Mouse (Mus musculus) frontal cortex, adult (tissue): ENCODE measurements around the gene Tagap.
"Not testable (repeated sequence)": the region's sequence is repeated elsewhere in the genome, so short reads cannot be mapped to it uniquely, and the experiment has no call there.

Experiments used
- ATAC-seq: cut with Nextera tagmentation; 2 replicates; pipeline ENCODE4 v1.9.2; 2017; ENCODE audit warnings: mild to moderate bottlenecking, moderate library complexity, mixed read lengths; ENCODE audit not compliant: low TSS enrichment

Tagap gene

DNA sequence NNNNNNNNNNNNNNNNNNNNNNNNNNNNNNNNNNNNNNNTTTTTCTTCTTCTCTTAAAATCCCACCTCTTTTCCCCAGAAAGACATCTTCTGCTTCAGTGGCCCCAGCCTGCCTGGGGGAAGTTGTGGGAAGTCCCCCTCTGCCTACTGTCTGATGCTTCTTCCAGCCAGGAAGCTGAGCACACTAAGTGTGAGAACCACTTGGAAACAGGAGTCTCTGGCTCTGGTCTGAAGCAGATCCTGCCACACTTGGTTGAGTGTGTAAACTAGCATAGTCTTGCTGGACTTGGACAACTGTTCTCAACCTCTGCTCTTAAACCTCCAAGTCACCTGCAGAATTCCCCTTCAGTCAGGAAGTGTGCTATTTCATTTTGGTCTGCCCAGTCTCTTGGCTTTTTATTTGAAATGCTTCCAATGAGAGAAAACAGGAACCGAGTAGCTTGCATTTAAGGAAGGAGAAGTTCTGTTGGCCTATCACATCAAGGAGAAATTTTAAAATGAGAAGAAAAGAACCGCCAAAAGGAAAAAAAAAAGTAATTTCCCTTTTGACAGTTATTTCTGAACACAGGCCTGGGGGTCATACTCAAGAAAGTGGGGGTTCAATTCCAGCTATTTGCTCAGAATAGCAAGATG lies 11.1 kb upstream of the Tagap start:
- ATAC-seq = no peak

DNA sequence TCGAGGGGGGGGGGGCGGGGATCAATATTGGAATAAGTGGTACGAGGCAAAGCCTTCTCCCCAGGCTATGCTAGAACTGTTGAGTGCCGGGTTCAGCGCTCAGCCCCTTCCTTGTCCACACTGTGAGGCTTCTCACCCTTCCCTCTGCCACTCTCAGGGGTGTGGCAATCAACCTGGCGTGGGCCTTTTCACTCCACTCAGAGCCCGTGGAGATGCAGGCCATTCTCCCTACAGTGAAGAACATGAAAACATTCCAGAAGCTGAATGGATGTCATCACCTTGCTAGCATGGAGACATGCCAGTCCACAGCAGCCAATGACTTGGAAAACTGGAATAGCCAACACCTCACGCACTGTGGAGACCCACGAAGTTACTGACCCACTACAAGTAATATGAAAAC lies 10.0 kb upstream of the Tagap start:
- ATAC-seq = no peak

DNA sequence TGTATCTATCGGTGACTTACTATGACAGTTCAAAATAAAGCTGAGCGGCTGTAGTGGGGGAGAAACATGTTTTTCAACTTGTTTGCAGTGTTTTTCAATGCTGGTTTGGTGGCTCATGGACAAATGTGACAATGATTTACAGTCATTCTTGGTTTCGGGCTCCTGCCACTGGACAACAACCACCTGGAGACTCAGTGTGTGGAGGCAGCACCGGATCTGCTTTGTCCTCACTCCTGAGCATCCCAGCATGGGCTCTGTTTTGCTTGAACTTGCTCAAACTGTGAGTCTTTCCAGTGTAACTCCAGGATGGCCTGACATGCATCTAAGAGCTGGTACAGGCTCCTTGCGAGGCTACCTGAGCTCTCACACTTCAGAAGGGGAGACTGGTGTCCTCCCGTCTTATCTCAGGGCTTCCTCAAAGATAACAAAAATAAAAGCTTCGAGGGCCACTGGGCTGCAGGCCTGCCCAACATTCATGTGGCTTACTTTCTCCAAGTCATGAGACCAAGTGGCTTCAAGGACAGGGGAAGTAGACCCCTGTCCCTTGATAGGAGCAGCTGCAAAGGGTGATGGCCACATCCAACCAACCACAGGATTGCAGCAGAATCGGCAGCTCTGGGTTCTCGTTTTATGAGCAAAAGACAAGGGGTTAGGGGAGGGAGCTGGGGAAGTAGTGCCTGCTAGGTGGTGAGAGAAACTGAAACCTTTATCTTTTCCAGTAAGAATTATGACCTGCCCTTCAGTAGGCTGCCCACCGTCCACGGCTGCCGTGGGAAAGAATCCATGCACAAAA lies 8.8 kb upstream of the Tagap start:
- ATAC-seq = no peak

DNA sequence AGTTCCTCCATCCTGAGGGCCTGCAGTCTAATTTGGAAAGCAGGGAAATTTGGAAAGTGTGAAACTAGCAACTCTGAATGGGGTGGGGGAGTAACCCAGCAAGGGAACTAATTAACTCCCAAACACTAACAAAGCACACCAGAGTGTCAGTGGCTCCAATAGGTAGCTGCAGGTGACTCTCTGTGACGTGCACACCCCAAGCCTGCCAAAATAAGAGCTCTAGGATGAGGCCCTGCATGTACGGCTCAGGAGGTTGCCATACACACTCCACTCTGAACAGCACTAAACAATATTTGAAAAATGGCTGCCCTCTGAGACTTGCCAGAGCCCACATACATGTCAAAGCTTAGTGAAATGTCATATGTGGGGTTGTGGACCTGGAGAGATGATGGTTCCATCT lies 7.4 kb upstream of the Tagap start:
- no peak for ATAC-seq

DNA sequence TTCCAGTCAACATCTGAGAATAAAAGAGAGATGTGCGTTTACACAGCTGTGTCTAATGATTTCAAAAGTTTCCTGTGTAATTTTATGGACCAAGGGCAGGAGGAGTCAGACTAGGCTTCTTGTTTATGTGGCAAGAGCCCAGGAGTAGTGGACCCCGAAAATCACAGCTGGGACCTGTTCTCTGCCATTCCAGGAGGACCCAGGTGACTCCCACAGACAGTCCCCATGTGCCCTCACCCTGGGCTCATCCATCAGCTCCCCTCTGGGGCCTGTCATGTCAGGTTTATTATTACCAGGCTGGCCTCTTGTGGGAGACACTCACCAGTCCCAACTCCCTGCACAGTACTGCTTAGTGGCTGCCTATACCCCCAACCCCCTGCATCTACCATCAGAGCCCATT lies 6.6 kb upstream of the Tagap start:
- no peak for ATAC-seq

DNA sequence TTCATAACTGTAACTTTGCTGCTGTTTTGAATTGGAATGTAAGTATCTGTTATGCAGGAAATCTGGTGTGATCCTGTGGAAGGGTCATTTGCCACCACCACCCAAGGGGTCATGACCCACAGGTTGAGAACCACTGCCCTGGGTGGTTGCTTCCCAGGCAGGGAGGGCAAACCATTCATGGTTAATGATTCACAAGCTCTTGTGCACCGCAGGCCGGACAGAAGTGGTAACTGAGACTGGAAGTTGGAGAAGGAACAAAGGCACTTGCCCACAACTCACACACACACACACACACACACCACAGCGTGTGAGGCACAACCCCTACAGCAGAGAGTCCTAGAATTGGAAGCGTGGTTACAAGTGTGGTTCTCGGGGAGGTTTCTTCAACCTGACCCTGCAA lies 3.2 kb upstream of the Tagap start:
- no peak for ATAC-seq

DNA sequence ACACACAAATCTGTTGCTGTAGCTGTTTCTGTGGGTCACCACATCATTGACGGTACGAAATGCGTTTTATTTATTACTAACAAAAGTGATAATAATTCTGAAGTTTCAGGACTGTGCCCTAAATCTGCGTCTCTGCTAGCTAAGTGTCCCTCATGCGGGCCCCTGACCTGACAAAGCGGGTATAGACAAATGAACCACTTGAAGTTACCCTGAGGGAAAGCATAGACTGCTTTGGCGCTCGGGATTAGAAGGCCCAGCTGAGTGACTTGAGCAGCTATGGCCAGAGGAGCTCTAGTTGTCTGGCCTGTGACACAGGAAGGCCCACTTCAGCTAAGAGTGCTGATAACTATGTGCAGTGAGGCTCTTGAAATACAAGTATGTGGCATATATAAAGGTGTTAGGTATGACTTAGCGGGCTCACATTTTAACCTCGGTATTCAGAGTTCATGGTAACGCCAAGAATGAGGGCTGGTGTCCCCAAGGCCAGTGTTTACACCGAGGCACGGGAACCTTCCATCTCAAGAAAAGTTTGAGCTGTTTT lies 1.5 kb upstream of the Tagap start:
- no peak for ATAC-seq

DNA sequence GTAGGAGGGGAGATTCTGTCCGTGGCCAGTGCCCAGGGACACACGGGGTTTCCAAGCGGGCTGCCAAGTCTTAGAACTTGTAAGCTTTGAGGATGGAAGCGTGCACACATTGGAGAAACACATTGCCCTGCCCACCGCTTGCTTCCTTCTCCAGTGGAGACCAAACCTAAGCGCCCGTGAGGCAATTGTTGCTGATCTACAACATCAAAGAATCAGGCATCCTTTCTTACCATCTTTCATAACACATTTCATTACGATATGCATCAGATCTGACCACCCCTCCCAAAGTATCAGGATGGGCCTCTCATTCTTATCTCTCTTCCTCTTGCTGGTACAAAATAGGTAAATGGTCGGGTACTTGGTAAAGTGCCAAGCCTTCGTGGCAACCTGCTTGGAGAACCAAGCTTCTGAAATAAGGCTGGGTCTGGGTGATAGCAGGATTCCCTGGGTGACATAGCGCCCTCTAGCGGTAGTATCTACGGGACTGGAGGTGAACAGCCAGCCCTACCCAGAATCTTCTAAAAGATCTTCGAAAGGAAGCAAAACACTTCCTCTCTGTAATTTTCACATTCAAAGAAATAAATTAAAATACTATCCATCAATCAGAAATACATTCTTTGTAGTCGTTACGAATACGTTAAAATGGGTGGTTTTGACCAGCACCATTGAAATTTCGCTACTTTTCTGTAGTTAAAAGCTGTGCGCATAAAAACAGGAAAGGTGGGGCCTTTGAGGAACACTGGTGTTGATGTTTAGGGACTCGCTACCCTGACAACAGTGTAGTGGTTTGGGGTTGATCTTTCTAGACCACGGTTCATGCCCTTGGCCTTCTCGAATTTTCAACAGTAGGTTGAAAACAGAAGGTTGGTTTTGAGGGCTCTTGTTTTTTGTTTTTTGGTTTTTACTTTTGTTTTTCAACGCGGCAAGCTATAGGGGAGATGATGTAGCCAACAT lies 2.1 kb downstream of the Tagap start:
- ATAC-seq = peak; percentile 57; the same call in 1 of the 2 replicates

DNA sequence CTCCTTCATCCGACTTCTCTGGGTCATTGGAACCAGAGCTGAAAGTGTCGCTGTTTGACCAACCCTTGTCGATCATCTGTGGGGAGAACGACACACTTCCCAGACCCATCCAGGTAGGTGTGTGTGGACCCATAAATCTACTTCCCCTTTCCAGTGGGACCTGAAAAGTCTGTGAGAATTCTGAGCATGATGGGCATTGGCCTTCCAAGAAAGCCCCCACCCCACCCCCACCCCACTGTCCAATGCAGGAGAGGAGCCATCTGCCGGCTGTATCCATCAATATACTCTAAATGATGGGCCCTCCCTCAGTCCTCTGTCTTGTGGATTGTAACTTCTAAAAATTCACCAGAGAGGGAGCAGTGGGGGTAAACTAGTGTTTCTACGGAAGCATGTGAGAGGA lies 2.9 kb downstream of the Tagap start:
- no peak for ATAC-seq

DNA sequence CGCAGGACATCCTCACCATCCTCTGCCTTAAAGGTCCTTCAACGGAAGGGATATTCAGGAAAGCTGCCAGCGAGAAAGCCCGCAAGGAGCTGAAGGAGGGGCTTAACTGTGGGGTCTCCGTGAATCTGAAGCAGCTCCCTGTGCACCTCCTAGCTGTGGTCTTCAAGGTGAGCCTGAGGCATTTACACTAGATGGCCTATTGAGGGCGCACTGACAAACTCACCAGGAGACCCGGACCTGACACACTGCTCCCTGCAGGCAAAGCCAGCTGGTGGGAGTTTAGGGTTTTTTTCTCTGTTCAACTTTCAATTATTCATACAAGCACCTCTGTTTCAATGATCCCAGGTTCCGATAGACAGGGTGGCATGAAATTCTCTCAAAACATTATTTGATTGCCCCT lies 3.5 kb downstream of the Tagap start:
- ATAC-seq = no peak

DNA sequence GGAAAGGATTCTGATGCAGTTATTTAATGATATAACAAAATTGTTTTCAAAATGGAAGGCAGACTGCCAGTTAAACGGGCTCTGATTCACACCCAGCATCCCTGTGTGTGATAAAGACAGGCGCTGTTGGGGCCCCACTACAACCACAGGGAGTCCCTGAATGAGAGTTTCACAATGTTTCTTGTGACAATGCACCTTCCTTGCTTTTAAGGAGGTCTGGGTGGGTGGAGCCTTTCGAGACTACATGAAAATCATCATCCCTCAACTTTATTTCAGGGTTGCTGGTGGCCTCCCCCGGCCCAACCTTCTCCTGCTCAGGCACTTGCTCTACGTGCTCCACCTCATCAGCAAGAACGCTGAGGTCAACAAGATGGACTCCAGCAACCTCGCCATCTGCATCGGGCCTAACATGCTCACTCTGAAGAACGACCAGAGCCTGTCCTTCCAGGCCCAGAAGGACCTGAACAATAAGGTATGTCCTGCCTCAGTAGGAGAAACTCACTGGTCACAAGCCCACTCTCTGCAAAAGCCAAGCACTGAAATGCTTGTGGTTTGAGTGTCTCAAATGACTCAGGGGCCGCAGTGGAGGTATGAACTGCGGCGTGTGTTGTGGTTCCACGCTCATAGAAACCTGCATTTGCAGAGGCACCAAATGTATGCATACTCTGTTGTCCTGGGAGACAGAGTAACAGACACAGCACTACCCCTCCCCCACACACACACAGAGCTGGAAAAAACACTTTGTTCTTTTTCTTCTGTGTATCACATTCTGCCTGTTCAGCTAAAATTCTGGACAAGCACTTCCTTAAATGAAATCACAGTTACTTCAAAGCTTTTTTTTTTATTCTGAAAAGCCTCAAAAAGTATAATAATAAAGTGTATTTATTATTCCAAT lies 5.5 kb downstream of the Tagap start:
- ATAC-seq = no peak

DNA sequence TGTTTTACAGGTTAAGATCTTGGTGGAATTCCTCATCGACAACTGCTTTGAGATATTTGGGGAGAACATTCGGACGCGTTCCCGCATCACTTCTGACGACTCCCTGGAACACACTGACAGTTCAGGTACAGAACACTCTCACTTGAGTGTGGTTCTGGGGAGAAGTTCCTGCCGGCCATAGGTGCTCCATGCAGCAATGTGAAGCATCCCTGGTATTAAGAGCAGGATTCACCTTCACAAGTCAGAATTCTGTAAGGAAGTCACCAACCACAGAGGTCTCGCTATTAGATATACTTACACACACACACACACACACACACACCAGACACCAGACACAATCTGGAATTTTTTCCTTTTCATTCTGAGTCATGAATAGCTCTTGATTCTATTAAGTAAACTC lies 6.3 kb downstream of the Tagap start:
- ATAC-seq = not testable (repeated sequence)

DNA sequence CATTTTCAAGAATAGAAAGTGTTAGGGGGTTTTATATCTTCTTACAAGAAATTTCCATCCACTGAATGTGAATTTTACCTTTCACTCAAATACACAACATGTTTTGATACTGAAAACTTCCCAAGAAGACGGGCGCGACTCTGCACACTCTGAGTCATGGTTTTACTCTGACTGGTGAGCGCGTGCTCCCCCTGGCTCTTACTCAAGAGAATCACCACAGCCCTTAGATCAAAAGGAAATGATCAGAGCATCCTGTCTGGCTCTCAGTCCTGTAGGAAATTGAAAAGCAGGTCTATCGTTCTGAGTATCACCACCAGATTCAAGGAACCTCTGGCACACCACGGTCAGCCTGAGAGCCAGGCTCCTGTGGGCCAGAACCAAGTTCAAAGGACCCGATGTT lies 13.8 kb downstream of the Tagap start:
- ATAC-seq = peak; percentile 86

DNA sequence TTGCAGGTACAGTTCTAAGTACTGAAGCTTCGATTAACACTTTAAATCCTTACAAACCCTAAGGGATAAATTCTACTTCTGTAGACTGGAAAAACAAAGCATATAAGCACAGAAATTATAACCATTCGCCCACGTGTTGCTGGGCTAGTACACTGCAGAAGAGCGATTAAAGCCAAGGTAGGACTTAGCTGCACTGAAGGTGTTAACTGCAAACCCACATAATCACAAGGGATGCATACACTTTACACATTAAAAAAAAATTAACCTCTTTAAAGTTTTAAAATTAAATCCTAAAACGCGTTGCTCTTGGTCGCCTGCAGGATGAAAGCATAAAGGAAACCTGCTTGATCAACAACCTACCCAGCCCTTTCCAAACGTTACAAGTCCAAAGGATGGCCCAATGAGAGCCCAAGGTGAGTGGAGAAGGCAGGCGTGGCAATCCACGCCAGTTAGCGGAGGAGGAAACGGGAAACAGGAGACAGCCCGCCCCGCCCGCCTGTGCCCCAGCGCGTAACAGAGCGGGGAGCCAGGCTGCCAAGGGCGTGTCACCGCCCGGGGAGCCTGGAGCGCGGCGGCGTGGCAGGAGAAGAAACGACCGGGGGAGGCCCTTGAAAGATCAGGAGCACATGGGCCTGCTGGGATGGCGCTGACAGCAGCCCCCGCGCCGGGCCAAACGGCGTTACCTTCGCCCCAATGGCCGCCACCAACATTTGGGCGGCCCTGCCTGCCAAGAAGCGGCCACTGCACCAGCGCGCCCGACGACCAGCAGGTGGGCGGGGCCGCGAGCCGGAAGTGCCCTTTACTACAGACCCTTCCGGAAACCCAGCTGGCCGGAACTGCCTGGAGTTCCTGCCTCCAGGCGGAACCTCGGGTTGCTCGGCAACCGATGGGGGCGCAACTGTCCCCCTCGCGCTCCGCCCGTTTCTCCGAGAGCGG lies 19.6 kb downstream of the Tagap start, which contains the start of gene Rsph3a:
Rsph3a (plus strand) TSS at position 498 of the 936 bp plus-strand sequence.
- ATAC-seq = peak; percentile 91

DNA sequence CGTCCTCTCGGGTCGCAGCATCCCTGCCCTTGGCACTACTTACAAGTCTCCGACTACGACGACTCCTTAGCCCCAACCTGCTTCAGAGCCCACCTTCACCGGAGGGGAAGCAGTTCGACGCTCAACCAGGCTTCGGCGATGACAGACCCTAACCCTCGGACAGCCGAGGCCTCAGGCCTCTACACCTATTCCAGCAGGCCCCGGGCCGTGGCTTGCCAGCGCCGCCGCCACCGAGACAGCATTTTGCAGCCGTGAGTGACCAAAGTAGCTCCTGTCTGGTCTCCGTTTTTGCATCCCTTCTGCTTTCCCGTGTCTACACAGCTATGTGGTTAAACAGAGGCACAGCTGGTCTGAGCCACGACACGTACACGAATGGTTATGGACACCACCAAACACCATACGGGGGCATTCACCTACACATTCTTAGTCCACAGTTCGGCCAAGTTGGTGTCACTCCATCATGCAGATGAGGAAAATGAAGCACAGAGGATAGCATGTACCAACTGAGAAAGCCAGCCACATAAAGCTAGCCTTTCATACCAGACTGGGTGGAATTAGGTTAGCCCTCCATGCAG lies 20.3 kb downstream of the Tagap start:
- peak; percentile 39 for ATAC-seq

DNA sequence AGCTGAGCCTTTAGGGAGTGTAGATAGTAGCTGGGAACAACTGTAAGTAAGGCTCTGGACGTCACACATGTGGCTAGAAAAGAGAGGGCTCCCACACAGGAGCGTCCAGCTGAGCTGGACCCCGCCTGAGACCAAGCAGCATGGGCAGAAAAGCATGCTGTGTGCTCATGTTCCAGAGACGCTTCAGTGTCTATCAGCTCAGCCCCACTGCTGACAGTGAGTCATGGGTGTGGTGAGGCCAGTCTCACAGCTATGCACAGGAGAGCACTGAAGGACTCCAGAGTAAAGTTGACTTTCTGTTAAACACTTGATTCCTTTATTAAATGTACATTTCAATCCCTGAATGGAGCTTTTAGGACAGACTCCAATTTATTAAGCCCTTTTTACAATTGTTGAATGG lies 25.5 kb downstream of the Tagap start:
- ATAC-seq = not testable (repeated sequence)

DNA sequence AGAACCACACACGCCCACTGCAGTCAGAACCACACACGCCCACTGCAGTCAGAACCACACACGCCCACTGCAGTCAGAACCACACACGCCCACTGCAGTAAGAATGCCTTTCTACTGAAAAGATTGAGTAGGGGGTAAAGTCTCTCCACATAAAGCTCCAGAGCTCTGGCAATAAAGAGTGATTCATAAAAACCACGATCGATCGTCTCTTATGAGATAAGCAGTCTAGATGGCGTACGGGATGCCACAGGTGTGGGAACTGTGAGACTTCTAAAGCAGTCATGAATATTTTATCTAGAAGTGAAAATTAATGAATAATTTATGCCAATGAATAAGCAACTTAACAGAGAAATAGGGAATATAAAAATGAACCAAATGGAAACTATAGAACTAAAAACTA lies 31.4 kb downstream of the Tagap start:
- not testable (repeated sequence) for ATAC-seq

DNA sequence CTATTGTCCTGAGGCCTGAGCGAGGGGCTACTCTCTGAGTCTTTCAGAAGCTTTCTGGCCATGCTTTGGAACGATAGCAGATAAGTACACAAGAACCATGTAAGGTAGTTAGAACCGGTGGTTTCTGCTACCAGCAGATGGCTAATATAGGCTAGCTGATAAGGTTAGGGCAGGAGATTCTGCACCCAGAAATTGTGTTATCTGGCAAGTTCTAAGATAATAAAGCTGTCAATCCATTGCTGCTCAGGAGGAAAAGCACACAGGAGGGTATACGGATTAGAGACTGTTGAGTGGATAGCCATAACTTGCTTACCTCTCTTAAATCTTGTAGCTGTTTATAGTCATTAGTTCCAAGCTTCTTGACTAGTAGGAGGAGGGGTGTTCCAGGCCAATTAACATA lies 37.5 kb downstream of the Tagap start:
- not testable (repeated sequence) for ATAC-seq

DNA sequence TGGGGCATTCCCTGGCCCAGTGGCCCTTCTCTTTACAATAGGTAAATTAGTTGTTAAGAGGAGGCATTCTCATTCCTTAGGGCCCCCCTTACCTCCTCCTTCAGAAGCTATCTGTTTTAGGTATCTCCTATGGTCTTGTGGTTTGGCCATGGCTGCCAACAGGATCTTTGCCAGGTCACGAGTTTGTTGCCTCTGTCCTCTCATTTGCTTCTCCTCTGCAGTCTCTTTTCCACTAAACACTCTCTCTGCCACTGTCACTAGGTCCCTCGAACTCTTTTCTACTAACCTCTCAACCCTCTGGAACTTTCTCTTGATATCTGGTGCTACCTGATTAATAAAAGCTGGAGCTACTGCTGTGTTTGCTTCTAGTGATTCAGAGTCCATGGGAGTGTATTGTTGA lies 38.6 kb downstream of the Tagap start:
- not testable (repeated sequence) for ATAC-seq
